Mouse (Mus musculus) heart, adult 11 months (tissue): Measurements from ENCODE around the gene Tgfb1i1.

ENCODE experiments used
- DNase-seq: peaks from one replicate; pipeline ENCODE4 v3.0.0; 2022

Tgfb1i1 gene

GRCm38 (mm10) chr7:128245547-128245946, 1.1 kb upstream of the Tgfb1i1 start:
- DNase-seq: peak; percentile 77

GRCm38 (mm10) chr7:128247443-128247842, 831 bp downstream of the Tgfb1i1 start:
- DNase-seq: peak; percentile 98

DNA sequence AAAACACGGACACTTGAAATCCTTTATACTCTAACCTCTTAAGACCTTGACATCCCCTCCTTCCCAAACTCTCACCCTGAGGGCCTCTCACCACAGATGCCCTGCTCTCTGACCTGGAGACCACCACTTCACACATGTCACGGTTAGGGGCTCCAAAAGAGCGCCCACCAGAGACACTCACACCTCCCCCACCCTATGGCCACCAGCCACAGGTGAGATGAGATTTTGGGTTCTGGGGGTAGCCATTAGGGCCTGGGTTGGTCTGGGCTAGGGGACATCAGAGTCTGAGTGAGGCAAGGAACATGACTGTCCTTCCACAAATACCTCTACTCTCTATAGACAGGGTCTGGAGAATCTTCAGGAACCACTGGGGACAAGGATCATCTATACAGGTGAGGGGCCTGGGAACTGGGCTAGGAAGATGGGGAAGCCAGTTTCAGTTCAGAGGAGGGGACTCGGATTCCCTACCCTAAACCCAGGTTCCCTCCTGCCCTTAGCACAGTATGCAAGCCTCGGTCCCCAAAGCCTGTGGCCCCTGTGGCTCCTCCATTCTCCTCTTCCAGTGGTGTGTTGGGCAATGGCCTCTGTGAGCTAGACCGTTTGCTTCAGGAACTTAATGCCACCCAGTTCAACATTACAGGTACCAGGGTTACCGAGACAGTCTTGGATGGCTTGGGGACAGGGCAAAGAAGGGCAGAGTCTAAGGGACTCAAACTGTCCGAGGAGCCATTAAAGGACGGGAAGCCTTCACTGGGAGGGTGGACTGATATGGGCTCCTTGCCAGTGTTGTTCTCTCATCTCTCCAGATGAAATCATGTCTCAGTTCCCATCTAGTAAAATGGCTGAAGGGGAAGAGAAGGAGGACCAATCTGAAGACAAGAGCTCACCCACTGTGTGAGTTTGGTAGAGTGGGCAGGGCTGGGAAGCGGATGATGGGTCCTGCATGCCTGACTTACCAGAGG, 1.8 kb downstream of the Tgfb1i1 start:
- DNase-seq: peak; percentile 92

DNA sequence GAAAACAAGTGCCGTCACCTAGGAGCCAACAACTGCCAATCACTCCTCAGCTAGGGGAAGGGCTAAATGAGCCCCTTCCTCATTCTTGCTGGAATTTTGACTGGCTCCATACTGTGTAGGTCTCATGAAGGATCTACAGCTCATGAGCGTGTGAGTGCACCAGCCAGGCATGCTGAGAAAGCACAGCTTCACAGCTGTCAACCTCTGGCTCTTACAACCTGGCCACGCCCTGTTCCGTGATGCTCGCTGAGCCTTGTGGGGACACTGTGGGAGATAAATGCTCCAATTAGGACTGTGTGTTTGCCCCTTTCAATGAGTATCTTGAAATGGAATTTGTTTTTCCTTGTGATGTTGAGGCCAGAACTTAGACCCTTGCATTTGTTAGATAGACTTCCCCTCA, 3.4 kb downstream of the Tgfb1i1 start:
- peak; percentile 73 for DNase-seq

DNA sequence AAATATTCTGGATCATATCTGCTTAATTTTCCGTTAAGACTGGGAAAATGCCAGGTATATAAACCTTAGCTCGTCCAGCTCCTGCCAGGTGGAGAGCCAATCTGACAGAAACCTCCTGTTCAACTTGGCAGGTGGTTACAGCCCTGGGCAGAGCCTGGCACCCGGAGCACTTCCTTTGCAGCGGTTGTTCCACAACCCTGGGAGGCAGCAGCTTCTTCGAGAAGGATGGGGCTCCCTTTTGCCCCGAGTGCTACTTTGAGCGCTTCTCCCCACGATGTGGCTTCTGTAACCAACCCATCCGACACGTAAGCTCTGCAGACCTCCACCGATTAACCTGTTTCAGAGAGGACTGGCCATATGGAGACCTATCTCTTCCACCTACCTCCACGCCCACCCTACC, 5.3 kb downstream of the Tgfb1i1 start:
- peak; percentile 87 for DNase-seq

GRCm38 (mm10) chr7:128252609-128253008, 6.0 kb downstream of the Tgfb1i1 start:
- peak; percentile 82 for DNase-seq

- DNase-seq: no peak
Measured at GRCm38 (mm10) chr7:128254978-128255377, 8.4 kb downstream of the Tgfb1i1 start.

GRCm38 (mm10) chr7:128255757-128256156, 9.1 kb downstream of the Tgfb1i1 start:
- DNase-seq: no peak

- no peak for DNase-seq
Measured at GRCm38 (mm10) chr7:128256783-128257334, 10.2 kb downstream of the Tgfb1i1 start.

DNA sequence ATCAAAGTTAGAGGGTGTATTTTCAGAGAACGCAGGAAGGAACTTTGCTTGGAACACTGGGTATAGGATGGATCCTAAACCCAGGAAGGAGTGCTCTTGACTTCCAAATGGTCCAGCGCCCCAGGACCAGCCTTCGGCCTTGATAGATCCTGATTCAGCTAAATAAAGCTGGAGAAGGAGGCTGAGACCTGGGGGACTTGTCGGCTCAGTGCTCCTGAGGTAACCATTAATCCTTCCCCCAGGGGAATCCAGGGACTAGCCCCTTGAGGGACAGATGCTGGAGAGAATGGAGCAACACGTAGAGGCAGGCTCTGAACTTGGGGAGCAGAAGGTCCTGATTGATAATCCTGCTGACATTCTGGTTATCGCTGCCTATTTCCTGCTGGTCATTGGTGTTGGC, 18.8 kb downstream of the Tgfb1i1 start, which contains the start of gene Slc5a2:
Gene Slc5a2 (plus strand): TSS at position 247 of the 400 bp plus-strand sequence.
- DNase-seq: no peak

DNA sequence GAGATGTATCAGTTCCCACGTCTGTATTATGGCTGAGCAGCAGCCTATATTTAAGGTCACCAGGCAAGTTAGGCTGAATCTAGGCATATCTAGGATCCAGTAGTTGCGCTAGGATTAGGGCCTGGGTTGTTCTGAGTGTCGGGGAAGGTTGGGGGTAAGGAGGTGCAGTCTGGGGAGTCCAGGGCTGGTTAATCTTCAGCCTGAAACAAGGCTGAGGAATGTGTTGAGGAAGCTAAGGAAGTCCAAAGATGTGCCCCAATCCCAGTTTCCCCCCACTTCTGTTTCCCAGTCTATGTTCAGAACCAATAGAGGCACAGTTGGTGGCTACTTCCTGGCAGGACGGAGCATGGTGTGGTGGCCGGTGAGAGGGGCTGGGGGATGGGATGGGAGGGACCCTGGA, 19.4 kb downstream of the Tgfb1i1 start:
- no peak for DNase-seq

GRCm38 (mm10) chr7:128267391-128267790, 20.8 kb downstream of the Tgfb1i1 start:
- no peak for DNase-seq

DNA sequence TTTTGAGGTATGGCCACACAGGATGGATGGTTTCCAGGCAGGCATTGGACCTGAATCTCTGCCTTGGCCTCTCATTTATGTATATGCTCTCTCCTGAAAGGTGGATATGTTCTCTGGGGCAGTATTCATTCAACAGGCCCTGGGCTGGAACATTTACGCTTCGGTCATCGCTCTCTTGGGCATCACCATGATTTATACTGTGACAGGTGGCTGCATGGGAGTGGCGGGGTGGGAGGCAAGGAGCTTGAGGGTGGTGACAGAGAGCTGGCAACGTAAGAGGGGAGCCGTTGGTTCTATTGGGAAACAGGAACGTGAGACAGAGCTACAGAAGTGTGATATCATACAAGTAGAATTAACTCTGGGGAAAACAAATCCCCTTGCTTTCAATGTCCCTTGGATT, 21.2 kb downstream of the Tgfb1i1 start:
- no peak for DNase-seq

- peak; percentile 91 for DNase-seq
Measured at GRCm38 (mm10) chr7:128270431-128270850, 23.8 kb downstream of the Tgfb1i1 start.

GRCm38 (mm10) chr7:128271496-128271895, 24.9 kb downstream of the Tgfb1i1 start:
- DNase-seq: no peak

DNA sequence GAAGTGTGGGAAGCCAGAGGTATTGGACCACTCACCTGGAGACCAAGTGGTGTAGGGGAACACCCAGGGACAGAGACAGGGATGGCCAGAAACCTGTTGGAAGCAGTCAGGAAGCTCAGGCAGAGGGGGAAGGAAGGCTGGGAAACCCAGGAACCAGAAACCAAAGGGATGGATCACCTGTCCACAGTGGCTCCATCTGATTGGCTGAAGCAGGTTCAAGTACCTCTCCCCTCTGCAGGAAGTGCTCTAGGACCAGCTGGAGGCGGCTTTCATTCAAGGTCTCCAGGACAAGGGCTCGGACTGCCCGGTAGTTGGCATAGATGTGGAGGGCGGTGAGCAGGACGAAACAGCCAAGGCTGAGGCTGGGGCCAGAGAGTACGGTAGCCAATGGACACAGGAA, 29.4 kb downstream of the Tgfb1i1 start:
- no peak for DNase-seq

DNA sequence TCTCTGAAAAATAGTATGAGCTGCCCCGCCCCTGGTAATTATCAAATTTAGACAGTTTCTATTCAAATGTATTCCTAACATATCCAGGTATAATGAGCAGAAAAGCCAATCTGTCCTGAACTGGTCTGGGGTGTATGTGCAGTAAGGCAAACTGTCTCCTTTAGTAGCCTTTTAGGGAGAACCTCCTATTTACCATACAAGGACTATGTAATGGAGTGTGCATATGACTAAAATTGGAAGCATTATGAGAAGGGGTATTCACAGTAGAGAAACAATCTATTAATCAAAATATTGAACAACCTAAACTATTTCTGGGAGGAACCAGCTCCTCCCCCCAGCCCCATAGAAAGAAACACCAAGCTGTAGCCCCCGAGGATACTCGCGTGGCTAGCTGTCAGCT, 33.1 kb downstream of the Tgfb1i1 start:
- DNase-seq: no peak

GRCm38 (mm10) chr7:128281765-128282164, 35.2 kb downstream of the Tgfb1i1 start:
- DNase-seq: no peak

DNA sequence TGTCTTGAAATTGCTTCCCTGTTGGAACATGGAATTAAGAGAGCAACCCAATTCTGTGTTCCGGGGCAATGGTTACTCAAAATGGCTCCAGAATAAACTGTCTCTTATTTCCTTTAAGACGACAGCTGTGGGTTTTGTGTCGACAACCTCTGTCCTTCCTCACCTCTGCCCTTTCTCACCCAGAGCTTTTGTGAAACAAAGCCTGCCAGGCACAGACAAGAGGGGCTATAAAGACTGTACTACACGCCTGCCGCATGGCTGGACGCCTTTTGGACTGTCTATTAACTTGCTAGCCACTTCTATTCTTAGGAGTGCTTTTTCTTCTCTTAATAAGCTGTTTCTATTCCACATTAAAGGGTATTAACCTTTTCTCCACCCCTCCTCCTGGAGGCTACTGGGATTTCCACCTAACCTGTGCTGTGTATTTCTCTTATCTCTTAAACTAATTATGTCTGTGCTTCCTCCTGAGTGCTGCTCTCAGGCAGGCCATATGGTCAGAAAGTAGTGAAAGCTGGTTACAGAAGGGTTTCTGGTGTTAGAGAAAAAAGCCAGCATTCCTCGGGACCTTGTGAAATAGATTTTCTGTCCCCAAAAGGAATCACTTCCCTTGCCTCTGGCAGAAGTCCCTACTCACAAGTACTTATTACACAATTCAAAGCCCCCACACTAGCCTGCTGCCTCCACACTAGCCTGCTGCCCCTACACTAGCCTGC, 36.1 kb downstream of the Tgfb1i1 start:
- no peak for DNase-seq

DNA sequence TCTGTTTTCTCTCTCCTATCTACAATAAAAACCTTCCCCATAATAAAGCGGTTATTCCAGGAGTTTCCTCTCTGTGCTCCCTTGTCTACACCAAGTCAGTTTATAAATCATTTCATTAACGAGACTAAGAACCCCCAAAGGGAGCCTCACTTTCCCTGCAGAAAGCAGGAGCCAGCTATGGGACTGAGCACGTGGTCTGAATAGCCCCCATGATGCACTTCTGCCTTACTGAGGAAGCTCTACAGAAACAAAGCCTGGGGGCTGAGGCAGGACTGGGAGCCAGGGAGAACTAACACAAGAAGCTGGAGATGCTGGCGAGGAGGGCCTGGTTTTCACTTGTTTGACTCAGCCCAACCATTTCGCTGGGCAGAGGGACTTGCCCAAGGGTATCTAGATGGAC, 37.4 kb downstream of the Tgfb1i1 start:
- DNase-seq: no peak

DNA sequence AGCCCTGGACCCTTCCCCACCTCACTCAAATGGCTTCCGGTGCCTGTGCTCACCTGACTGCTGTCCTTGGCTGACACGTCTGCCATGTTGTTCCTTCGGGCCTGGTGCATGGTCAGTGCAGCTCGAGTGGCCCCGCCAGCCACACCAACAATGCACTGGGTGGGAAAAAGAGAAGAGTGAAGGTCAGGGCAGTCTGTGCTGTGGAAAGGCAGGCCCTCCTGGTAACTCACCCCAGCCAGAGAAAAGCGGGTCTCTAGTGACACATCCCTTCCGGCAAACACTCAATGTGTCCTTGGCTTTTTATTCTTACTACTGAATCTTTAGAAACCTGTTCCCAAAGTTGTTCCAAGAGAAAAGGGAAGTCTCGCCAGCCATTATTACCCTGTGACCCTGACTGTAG, 38.4 kb downstream of the Tgfb1i1 start:
- DNase-seq: no peak

DNA sequence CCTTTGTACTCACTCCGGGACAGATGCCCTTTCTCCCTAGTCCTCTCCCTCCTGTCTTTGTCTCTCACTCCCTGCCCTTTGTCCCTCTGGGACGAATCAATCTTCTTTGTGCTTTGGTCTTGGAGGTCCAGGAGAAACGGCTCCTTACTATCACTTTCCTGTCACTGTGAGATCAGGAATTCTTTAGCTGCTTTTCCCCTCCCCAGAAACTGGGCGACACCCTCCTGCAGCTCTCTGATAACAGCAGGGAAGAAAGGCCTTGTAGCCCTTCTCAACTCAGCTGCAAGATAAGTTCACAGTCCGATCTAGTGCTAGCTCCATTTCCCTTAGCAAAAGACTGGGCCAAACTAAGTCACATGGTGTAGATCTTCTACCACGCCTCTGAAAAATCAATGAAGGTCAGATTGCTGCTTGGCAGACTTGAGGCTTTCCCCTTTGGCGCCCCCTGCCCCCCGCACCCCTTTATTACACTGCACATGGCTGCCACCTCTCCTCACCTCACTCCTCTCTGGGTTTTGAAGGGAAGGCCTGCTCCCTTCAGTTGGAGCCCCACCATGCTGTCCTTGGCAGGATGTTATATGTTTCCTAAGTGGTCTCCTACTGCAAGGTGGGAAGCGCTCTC, 42.4 kb downstream of the Tgfb1i1 start:
- no peak for DNase-seq

DNA sequence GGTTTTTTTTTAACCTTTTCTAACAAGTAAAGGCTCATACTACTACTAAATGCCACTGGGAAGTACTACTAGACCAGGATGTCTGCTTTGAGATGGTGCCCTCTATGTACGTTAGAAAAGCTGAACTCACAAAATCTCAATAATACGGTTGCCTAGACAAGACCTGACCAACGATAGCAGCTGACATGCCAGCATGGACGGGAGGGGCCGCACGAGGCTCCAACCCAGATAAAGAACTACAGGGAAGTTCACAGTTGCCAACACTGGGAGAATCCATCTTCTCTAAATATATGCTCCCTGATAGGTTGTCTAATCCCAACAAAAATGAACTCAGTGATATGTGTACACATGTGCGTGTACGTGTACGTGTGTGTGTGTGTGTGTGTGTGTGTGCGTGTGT, 48.2 kb downstream of the Tgfb1i1 start:
- no peak for DNase-seq
